Comparison of ENCODE assay signal across 24 mouse cellular contexts in genomic region chr12:99004752-99005151, GRCm38 (mm10).
"Had no signal": no experiment of that assay in that cellular context is flagged by ENCODE, and none has a peak within 500 bp of the region (broad histone marks: within the 10 kb centered on the region; RNA-seq: fewer than 3 reads in every experiment).

No protein-coding gene starts in this region.

- H3K27me3 ChIP-seq: heart, embryonic 13.5 days; heart, embryonic 15.5 days; hindbrain, embryonic 13.5 days; hindbrain, embryonic 15.5 days; kidney, embryonic 15.5 days; limb, embryonic 13.5 days; limb, embryonic 15.5 days; liver, embryonic 12.5 days had no signal

- DNase-seq: gastrocnemius, postnatal 14 days; gastrocnemius, postnatal 36 days; heart, adult 2 months; heart, postnatal 14 days; heart, postnatal 36 days; kidney, adult 11 months; kidney, adult 2 months; kidney, postnatal 14 days; kidney, postnatal 36 days; layer of hippocampus, adult 9-11 months; layer of hippocampus, postnatal 36 days; left cerebral cortex, postnatal 4 days had no signal

- H3K4me1 ChIP-seq: heart, embryonic 13.5 days; heart, embryonic 15.5 days; kidney, embryonic 15.5 days; limb, embryonic 13.5 days; limb, embryonic 15.5 days; liver, embryonic 12.5 days had no signal

- H3K27ac ChIP-seq: heart, adult 2 months; heart, embryonic 13.5 days; heart, embryonic 15.5 days; hindbrain, embryonic 13.5 days; hindbrain, embryonic 15.5 days; hindbrain, postnatal 0 days; kidney, embryonic 15.5 days; kidney, postnatal 0 days; limb, embryonic 13.5 days; limb, embryonic 15.5 days; liver, embryonic 12.5 days had no signal

- H3K4me2 ChIP-seq: heart, embryonic 11.5 days; heart, embryonic 13.5 days; heart, embryonic 15.5 days; hindbrain, embryonic 13.5 days; hindbrain, embryonic 15.5 days; kidney, embryonic 15.5 days; limb, embryonic 13.5 days; limb, embryonic 15.5 days; liver, embryonic 12.5 days had no signal

- H3K9ac ChIP-seq: heart, embryonic 13.5 days; heart, embryonic 15.5 days; hindbrain, embryonic 13.5 days; hindbrain, embryonic 15.5 days; kidney, embryonic 15.5 days; limb, embryonic 13.5 days; limb, embryonic 15.5 days; liver, embryonic 12.5 days had no signal

- H3K36me3 ChIP-seq: heart, embryonic 13.5 days; heart, embryonic 15.5 days; hindbrain, embryonic 13.5 days; hindbrain, embryonic 15.5 days; kidney, embryonic 15.5 days; limb, embryonic 13.5 days; limb, embryonic 15.5 days; liver, embryonic 12.5 days had no signal

- H3K9me3 ChIP-seq: heart, embryonic 13.5 days; heart, embryonic 15.5 days; hindbrain, embryonic 13.5 days; hindbrain, embryonic 15.5 days; kidney, embryonic 15.5 days; limb, embryonic 13.5 days; limb, embryonic 15.5 days; liver, embryonic 12.5 days had no signal

- ATAC-seq: hindbrain, postnatal 0 days; intestine, embryonic 16.5 days; liver, embryonic 12.5 days had no signal

- H3K4me3 ChIP-seq: heart, adult 2 months; heart, embryonic 13.5 days; heart, embryonic 15.5 days; hindbrain, embryonic 13.5 days; hindbrain, embryonic 15.5 days; kidney, embryonic 15.5 days; limb, embryonic 13.5 days; limb, embryonic 15.5 days; liver, embryonic 12.5 days had no signal
